Mouse (Mus musculus): ENCODE measurements around the gene Epha6.
A peak's percentile ranks its signal among the peaks of the same experiment; 100 is the strongest.

- TF ChIP-seq CTCF (IDR thresholded peaks at IDR 0.05; ENCODE audit: insufficient read depth, low read length) (no peak), POLR2A (IDR thresholded peaks at IDR 0.05; ENCODE audit: borderline replicate concordance, extremely low read depth, low read depth, low read length) (peak; percentile 76; the same call in 1 of the 2 replicates)
Measured at GRCm38 (mm10) chr16:59639102-59639691, 966.1 kb downstream of the Epha6 start, which contains the start of gene Arl6.

Data from lung, adult 2 months (tissue).